Mouse (Mus musculus): ENCODE data around the gene Tnni1.

DNA sequence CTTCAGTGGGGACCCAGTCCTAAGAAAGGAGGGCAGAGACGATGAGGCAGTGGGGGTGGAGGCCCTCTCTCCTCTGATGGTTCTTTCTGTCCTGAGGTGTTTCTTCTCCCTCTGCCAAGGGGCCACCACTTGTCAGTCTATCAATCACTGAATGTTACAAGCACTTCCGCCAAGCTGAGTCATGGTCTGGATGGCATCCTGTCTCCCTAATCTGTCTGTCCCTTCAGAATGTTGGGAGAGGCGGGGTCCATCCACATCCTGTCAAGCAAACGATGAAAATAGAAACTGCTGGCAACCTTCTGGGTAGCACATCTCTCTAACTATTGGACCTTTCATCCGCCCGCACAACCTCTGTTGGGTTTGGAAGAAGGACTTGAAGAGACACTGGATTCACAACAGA is 65.2 kb downstream of the Tnni1 start:
- TF ChIP-seq POLR2A (IDR thresholded peaks at IDR 0.05; ENCODE audit: borderline replicate concordance, extremely low read depth, insufficient read depth, insufficient read length, poor library complexity, severe bottlenecking) (no peak), CTCF (IDR thresholded peaks at IDR 0.05; ENCODE audit: borderline replicate concordance, extremely low read depth, insufficient read depth, insufficient read length) (no peak)

Data from brain, embryonic 14.5 days (tissue).